Mouse (Mus musculus) bone marrow macrophage, adult 2 months (primary cell): ENCODE measurements around the gene Stoml1.

Experiments used
- CTCF ChIP-seq: IDR thresholded peaks from 2 replicates; pipeline ENCODE4 v1.5.1; 2012; ENCODE audit warnings: low read depth, mild to moderate bottlenecking, low read length, moderate library complexity
- POLR2A ChIP-seq: IDR thresholded peaks from 2 replicates; pipeline ENCODE4 v1.6.1; 2012; ENCODE audit warnings: mild to moderate bottlenecking, low read depth, low read length, borderline replicate concordance

DNA sequence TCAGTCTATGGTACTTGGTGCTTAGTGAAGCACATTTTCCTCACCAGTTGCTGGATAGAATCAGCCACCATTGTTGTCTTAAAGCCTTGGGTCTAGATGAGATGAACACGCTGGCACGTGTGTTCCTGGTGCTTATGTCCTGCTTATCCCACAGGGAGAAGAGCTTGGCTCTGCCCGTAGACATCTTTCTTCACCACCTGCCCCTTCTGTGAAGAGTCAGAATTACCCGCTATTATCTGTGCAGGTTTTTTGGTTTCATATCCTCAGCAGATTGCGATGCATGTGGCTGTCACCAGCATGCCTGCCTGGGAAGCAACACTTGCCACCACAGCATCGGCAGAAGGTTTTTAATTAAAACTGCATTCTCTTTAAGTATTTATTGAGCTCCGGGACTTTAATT lies 47.0 kb upstream of the Stoml1 start:
- TF ChIP-seq POLR2A (no peak), CTCF (no peak)
